Mouse (Mus musculus) neutrophil, adult 59 days (primary cell): ENCODE measurements around the gene Dock4. TPM values are rescaled to one million over a fixed set of nuclear protein-coding genes. Genes with fewer than 3 reads are reported as not detected.

ENCODE experiments used
- total RNA-seq, 2 experiments: library from RNA; stranded (reverse); gene quantifications; 1 replicate in 1 of 2; 2 replicates in 1 of 2; pipeline ENCODE4 v1.2.4; 2023

Gene Dock4
- total RNA-seq, result 1 to 10 TPM; 5.8 to 7.5 TPM

GRCm38 (mm10) chr12:40445648-40446449, at the start of gene Dock4, which contains the start of gene Zfp277:
Gene Dock4, plus strand, starts transcription at chr12:40445952.
Gene Zfp277, minus strand, starts transcription at chr12:40445902.

Other genes starting within 250 kb of the Dock4 start
- under 1 TPM; 0.22 to 0.31 TPM for gene Lsmem1, start 246.5 kb upstream of the Dock4 start, total RNA-seq
- 100 to 1,000 TPM; 240 to 245 TPM for gene Ifrd1, start 197.4 kb upstream of the Dock4 start, total RNA-seq
- gene Zfp277, start 50 bp upstream of the Dock4 start, total RNA-seq, result 10 to 100 TPM in 1 of 2 experiments, 1 to 10 TPM in 1; 8.7 to 14.0 TPM